Mouse (Mus musculus) stomach, postnatal 0 days (tissue): ENCODE data around the gene Kank4.

Source experiments
- CTCF ChIP-seq: IDR thresholded peaks from 2 replicates; pipeline ENCODE4 v1.5.1; 2016; ENCODE audit warnings: antibody characterized with exemption, low read depth, mild to moderate bottlenecking, moderate library complexity
- EP300 ChIP-seq: optimal IDR thresholded peaks from 2 replicates; pipeline ENCODE3; 2016; ENCODE audit warnings: antibody characterized with exemption

DNA sequence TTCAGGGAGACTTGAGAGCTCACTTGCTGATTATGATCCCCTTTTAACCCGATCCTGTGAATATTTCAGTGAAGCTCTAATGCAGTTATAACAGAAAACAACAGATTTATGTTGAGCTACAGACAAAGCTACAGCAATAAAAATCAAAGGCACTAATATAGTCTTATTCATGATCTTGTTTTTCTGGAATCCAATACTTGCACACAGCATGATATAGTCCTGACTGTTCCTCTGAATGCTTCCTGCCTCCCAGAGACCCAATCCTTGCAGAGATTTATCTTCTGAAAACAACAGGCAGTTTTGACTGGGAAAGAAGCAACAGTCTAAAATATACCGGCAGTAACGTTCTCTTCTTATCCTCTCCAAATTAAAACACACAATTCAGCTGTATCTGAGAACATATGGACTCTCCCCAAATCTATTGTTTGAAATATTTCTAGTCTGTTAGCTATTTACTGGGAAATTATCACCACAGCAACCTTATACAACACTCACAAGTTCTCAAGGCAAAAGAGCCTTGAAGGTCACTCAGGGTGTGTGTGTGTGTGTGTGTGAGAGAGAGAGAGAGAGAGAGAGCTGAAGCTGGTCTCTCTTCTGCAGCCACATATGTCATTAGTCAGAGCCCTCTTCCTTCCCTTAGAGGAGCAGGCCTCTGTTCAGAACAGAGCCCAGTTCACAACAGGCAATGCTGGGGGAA lies 74.0 kb downstream of the Kank4 start:
- TF ChIP-seq CTCF (no peak), EP300 (no peak)
